Mouse (Mus musculus) cortical plate, adult 2 months (tissue): ENCODE results near the gene Otof.

ENCODE experiments used
- CTCF ChIP-seq: fragments of 200-500 bp; IDR thresholded peaks from 2 replicates; pipeline ENCODE4 v1.5.1; 2011; ENCODE audit warnings: mild to moderate bottlenecking, control low read depth, low read length; ENCODE audit not compliant: insufficient read depth; ENCODE audit errors: extremely low read depth
- POLR2A ChIP-seq: fragments of 200-500 bp; IDR thresholded peaks from 2 replicates; pipeline ENCODE4 v1.6.1; 2011; ENCODE audit warnings: mild to moderate bottlenecking, low read length, control low read depth; ENCODE audit not compliant: insufficient read depth; ENCODE audit errors: extremely low read depth

GRCm38 (mm10) chr5:30490215-30490614 lies 28.5 kb upstream of the Otof start:
- TF ChIP-seq POLR2A (no peak), CTCF (no peak)
